Mouse (Mus musculus) embryonic fibroblast, embryonic 13.5 days (primary cell): ENCODE data around the gene Slc29a3.

ENCODE experiments used
- CTCF ChIP-seq: IDR thresholded peaks from 2 replicates; pipeline ENCODE4 v1.5.1; 2011; ENCODE audit warnings: mild to moderate bottlenecking, control low read depth, low read length, moderate library complexity, borderline replicate concordance; ENCODE audit not compliant: insufficient read depth
- POLR2A ChIP-seq: IDR thresholded peaks from 2 replicates; pipeline ENCODE4 v1.6.1; 2011; ENCODE audit warnings: low read depth, mild to moderate bottlenecking, control low read depth, low read length, moderate library complexity

- TF ChIP-seq CTCF (no peak), POLR2A (no peak)
These were observed 25.3 kb downstream of the Slc29a3 start for GRCm38 (mm10) chr10:60727301-60727700.
